Mouse (Mus musculus): ENCODE data around the gene Noc3l. TPM values are rescaled to one million over a fixed set of nuclear protein-coding genes. Genes with fewer than 3 reads are reported as not detected.

Gene Noc3l
- polyA plus RNA-seq, 1 experiment from 2014 or later: 4.7 TPM

- no peak for ATAC-seq (replicated peaks)
- Histone ChIP-seq H3K4me2 (no peak overlapping the region), H3K9ac (no peak overlapping the region), H3K36me3 (replicated peaks) (no peaks in the 10 kb centered on the region), H3K4me1 (no peaks in the 10 kb centered on the region), H3K27me3 (replicated peaks) (no peaks in the 10 kb centered on the region), H3K27ac (no peak overlapping the region), H3K4me3 (no peak overlapping the region), H3K9me3 (no peaks in the 10 kb centered on the region)
- 67% methylated on average over 4 of the region's 4 CpGs for WGBS
These were observed 68.8 kb downstream of the Noc3l start for GRCm38 (mm10) chr19:38750192-38750591.

DNA sequence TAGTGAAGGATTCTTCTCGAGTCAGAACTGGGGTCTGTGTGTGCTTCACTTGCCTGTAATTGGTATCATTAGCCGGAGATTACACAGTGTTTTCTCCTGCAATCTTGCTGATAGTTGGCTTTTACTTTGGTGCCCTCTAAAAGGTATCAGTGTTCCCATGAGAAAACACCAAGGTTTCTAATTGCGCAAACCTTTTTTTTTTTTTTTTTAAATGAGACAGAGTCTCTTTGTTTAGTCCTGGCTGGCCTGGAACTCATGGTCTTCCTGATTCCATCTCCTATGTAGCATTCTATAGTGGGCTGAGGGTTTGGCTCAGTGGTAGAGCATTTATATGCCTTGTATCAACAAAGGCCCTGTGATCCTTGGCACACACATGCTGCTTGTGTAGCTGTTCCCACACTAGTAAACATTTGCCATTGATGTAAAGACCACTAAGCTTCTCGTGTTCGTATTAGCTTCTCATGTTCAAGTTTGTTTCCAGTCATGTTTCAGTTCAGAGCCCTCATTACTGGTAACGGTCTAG lies 72.5 kb downstream of the Noc3l start:
- H3K4me3 ChIP-seq: no peak overlapping the region
- WGBS: 82% methylated on average over 6 of the region's 6 CpGs
- H3K4me1 ChIP-seq: no peaks in the 10 kb centered on the region
- H3K36me3 ChIP-seq (replicated peaks): no peaks in the 10 kb centered on the region
- no peak for ATAC-seq (replicated peaks)
- no peaks in the 10 kb centered on the region for H3K9me3 ChIP-seq
- H3K27me3 ChIP-seq (replicated peaks): no peaks in the 10 kb centered on the region
- H3K27ac ChIP-seq: no peak overlapping the region
- H3K9ac ChIP-seq: no peak overlapping the region
- H3K4me2 ChIP-seq: no peak overlapping the region

GRCm38 (mm10) chr19:38745810-38746491 lies 73.1 kb downstream of the Noc3l start:
- no peaks in the 10 kb centered on the region for H3K36me3 ChIP-seq (replicated peaks)
- no peak overlapping the region for H3K4me3 ChIP-seq
- no peaks in the 10 kb centered on the region for H3K9me3 ChIP-seq
- WGBS: 77% methylated on average over 10 of the region's 10 CpGs
- no peaks in the 10 kb centered on the region for H3K27me3 ChIP-seq (replicated peaks)
- no peaks in the 10 kb centered on the region for H3K4me1 ChIP-seq
- H3K27ac ChIP-seq: no peak overlapping the region
- no peak overlapping the region for H3K9ac ChIP-seq
- no peak overlapping the region for H3K4me2 ChIP-seq
- ATAC-seq (replicated peaks): no peak

GRCm38 (mm10) chr19:38744546-38744945 lies 74.5 kb downstream of the Noc3l start:
- Histone ChIP-seq H3K4me1 (no peaks in the 10 kb centered on the region), H3K27me3 (replicated peaks) (no peaks in the 10 kb centered on the region), H3K27ac (no peak overlapping the region), H3K9ac (no peak overlapping the region), H3K9me3 (no peaks in the 10 kb centered on the region), H3K4me2 (no peak overlapping the region), H3K4me3 (no peak overlapping the region), H3K36me3 (replicated peaks) (no peaks in the 10 kb centered on the region)
- ATAC-seq (replicated peaks): no peak
- WGBS: 89% methylated on average over 8 of the region's 8 CpGs

Other genes starting within 250 kb of the Noc3l start
- gene Tbc1d12, start 17.3 kb upstream of the Noc3l start, polyA plus RNA-seq (2015; fragmentation: Nextera tagmentation; extraction: Ambion mirVana): 5.7 and 6.1 TPM in 2 replicates
- 6.1 and 9.4 TPM in 2 replicates for gene Hells, start 111.7 kb upstream of the Noc3l start, polyA plus RNA-seq (2015; fragmentation: Nextera tagmentation; extraction: Ambion mirVana)
- not detected in 2 replicates for gene Cyp2c55, start 187.8 kb upstream of the Noc3l start, polyA plus RNA-seq (2015; fragmentation: Nextera tagmentation; extraction: Ambion mirVana)
- gene Cyp2c65, start 241.8 kb upstream of the Noc3l start, polyA plus RNA-seq (2015; fragmentation: Nextera tagmentation; extraction: Ambion mirVana): not detected in 2 replicates

Measured in midbrain, embryonic 15.5 days (tissue).